Mouse (Mus musculus): Measurements from ENCODE around the gene Crot.
"Not testable (repeated sequence)": the region's sequence is repeated elsewhere in the genome, so short reads cannot be mapped to it uniquely, and the experiment has no call there.

The Crot gene

GRCm38 (mm10) chr5:8996686-8997512 lies at the start of gene Crot:
TSS of gene Crot (minus strand) at chr5:8997324.
- DNase-seq (ENCODE audit: low read depth, low spot score): peak; percentile 90

- no peak for DNase-seq (ENCODE audit: low read depth, low spot score)
These were observed 48.8 kb upstream of the Crot start for GRCm38 (mm10) chr5:9045904-9046303.

GRCm38 (mm10) chr5:9044821-9045220 lies 47.7 kb upstream of the Crot start:
- no peak for DNase-seq (ENCODE audit: low read depth, low spot score)

- no peak for DNase-seq (ENCODE audit: low read depth, low spot score)
These were observed 46.6 kb upstream of the Crot start for GRCm38 (mm10) chr5:9043582-9044267.

GRCm38 (mm10) chr5:9042721-9043416 lies 45.7 kb upstream of the Crot start:
- DNase-seq (ENCODE audit: low read depth, low spot score): no peak

GRCm38 (mm10) chr5:9040665-9041215 lies 43.6 kb upstream of the Crot start:
- no peak for DNase-seq (ENCODE audit: low read depth, low spot score)

GRCm38 (mm10) chr5:9039978-9040377 lies 42.9 kb upstream of the Crot start:
- no peak for DNase-seq (ENCODE audit: low read depth, low spot score)

- DNase-seq (ENCODE audit: low read depth, low spot score): no peak
These were observed 40.2 kb upstream of the Crot start for GRCm38 (mm10) chr5:9037292-9037691.

- DNase-seq (ENCODE audit: low read depth, low spot score): no peak
These were observed 38.3 kb upstream of the Crot start for GRCm38 (mm10) chr5:9035457-9035856.

GRCm38 (mm10) chr5:9034535-9034934 lies 37.4 kb upstream of the Crot start:
- DNase-seq (ENCODE audit: low read depth, low spot score): no peak

- DNase-seq (ENCODE audit: low read depth, low spot score): no peak
These were observed 36.7 kb upstream of the Crot start for GRCm38 (mm10) chr5:9033843-9034242.

- no peak for DNase-seq (ENCODE audit: low read depth, low spot score)
These were observed 35.5 kb upstream of the Crot start for GRCm38 (mm10) chr5:9032641-9033040.

GRCm38 (mm10) chr5:9032101-9032590 lies 35.0 kb upstream of the Crot start:
- DNase-seq (ENCODE audit: low read depth, low spot score): no peak

GRCm38 (mm10) chr5:9028266-9028841 lies 31.2 kb upstream of the Crot start:
- DNase-seq (ENCODE audit: low read depth, low spot score): no peak

- DNase-seq (ENCODE audit: low read depth, low spot score): no peak
These were observed 18.2 kb upstream of the Crot start for GRCm38 (mm10) chr5:9015352-9015751.

- DNase-seq (ENCODE audit: low read depth, low spot score): no peak
These were observed 17.6 kb upstream of the Crot start for GRCm38 (mm10) chr5:9014774-9015173.

- DNase-seq (ENCODE audit: low read depth, low spot score): no peak
These were observed 14.2 kb upstream of the Crot start for GRCm38 (mm10) chr5:9011374-9011773.

- DNase-seq (ENCODE audit: low read depth, low spot score): no peak
These were observed 13.0 kb upstream of the Crot start for GRCm38 (mm10) chr5:9010166-9010565.

GRCm38 (mm10) chr5:9006585-9006984 lies 9.5 kb upstream of the Crot start:
- not testable (repeated sequence) for DNase-seq (ENCODE audit: low read depth, low spot score)

- not testable (repeated sequence) for DNase-seq (ENCODE audit: low read depth, low spot score)
These were observed 2.9 kb upstream of the Crot start for GRCm38 (mm10) chr5:9000006-9000405.

- DNase-seq (ENCODE audit: low read depth, low spot score): no peak
These were observed 2.0 kb upstream of the Crot start for GRCm38 (mm10) chr5:8999108-8999507.

GRCm38 (mm10) chr5:8997513-8997895 lies 380 bp upstream of the Crot start:
- no peak for DNase-seq (ENCODE audit: low read depth, low spot score)

Measured in embryo, embryonic 11.5 days (tissue).